Mouse (Mus musculus) kidney, adult 2 months (tissue): Measurements from ENCODE around the gene Fam45a. TPM values are rescaled to one million over a fixed set of nuclear protein-coding genes. Genes with fewer than 3 reads are reported as not detected.

ENCODE experiments used
- DNase-seq: peaks from one replicate; pipeline ENCODE4 v3.0.0; 2021
- H3K27ac ChIP-seq: fragments of 200-500 bp; 2 replicates; pipeline ENCODE4 v1.5.1; 2012; ENCODE audit warnings: low read depth, low read length, control low read depth, inconsistent platforms; ENCODE audit not compliant: insufficient read depth
- H3K27me3 ChIP-seq: fragments of 200-500 bp; replicated peaks from 2 replicates; pipeline ENCODE4 v1.6.1; 2012; ENCODE audit warnings: mild to moderate bottlenecking, moderate library complexity, low read length, inconsistent platforms; ENCODE audit not compliant: control insufficient read depth, insufficient read depth
- H3K36me3 ChIP-seq: fragments of 200-500 bp; 2 replicates; pipeline ENCODE4 v1.6.1; 2012; ENCODE audit warnings: mild to moderate bottlenecking, moderate library complexity, low read length, inconsistent platforms; ENCODE audit not compliant: control insufficient read depth, insufficient read depth
- H3K4me1 ChIP-seq: fragments of 200-500 bp; 2 replicates; pipeline ENCODE4 v1.6.1; 2011; ENCODE audit warnings: low read length; ENCODE audit not compliant: control insufficient read depth, insufficient read depth
- H3K4me3 ChIP-seq: fragments of 200-500 bp; 2 replicates; pipeline ENCODE4 v1.5.1; 2011; ENCODE audit warnings: mild to moderate bottlenecking, low read depth, low read length, control low read depth; ENCODE audit not compliant: insufficient read depth
- CTCF ChIP-seq: fragments of 200-500 bp; conservative IDR thresholded peaks from 2 replicates; pipeline ENCODE4 v1.5.1; 2011; ENCODE audit warnings: low read depth, mild to moderate bottlenecking, control low read depth, low read length, moderate library complexity, mixed read lengths; ENCODE audit not compliant: insufficient read depth, insufficient read length
- POLR2A ChIP-seq: fragments of 200-500 bp; IDR thresholded peaks from one replicate; pipeline ENCODE4 v1.6.1; 2011; ENCODE audit warnings: low read depth, low read length, control low read depth
- WGBS: fragments of 180-500 bp; shearing (Covaris S2); methylation state at CpG from one replicate; pipeline ENCODE4 v1.1.7; 2018; 5-methylcytosine and 5-hydroxymethylcytosine counted together
- polyA plus RNA-seq: library from polyadenylated mRNA; depleted of rRNA; stranded (reverse); fragments of >200 nt; gene quantifications from 2 replicates; pipeline ENCODE4 v1.2.3, GENCODE M21; 2012

Gene Fam45a
- polyA plus RNA-seq, 1 experiment: 17.2 TPM

DNA sequence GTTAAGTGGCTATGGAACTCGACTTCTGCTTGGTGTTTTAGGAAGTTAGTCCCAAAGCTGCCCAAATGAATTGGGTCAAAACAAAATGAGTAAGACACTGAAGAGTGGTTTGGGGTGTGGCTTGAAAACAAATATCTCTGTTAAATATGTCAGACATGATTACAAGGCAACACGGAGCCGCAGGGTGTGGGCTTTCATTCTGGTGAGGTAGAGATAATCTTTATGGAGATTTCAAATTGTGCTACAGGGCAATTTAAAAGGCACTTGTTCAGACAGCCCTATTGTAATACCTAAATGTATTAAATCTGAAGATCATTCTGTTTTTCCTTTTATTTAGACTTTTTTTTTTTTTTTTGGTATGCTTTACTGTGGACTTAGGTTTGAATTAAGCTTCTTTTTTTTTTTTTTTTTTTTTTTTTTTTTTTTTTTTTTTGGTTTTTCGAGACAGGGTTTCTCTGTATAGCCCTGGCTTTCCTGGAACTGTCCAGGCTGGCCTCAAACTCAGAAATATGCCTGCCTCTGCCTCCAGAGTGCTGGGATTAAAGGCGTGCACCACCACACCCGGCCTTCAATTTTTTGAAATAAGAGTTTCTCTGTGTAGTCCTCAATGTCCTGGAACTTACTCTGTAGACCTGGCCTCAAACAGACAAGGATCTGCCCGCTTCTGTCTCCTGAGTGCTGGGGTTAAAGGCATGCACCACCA lies 11.4 kb upstream of the Fam45a start:
- Histone ChIP-seq H3K4me3 (no peak overlapping the region), H3K27ac (no peak overlapping the region), H3K36me3 (no peaks in the 10 kb centered on the region), H3K4me1 (no peaks in the 10 kb centered on the region), H3K27me3 (no peaks in the 10 kb centered on the region)
- DNase-seq: no peak
- TF ChIP-seq POLR2A (no peak), CTCF (no peak)
- WGBS: 74% methylated on average over 7 of the region's 7 CpGs

DNA sequence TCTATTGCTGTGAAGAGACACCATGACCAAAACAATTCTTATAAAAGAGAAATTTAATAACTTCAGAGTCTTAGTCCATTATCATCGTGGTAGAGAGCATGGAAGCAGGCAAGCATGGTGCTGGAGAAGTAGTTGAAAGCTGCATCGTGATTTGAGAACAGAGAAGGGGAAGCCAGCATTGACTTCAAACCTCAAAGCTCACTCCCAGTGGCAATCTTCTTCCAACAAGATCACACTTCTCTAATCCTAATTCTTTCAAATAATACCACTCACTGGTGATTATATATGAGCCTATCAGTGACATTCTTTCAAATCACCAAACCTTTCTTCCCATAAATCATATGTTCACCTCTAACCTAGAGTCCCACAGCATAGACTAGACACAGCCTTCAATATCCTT lies 6.5 kb upstream of the Fam45a start:
- no peaks in the 10 kb centered on the region for H3K36me3 ChIP-seq
- H3K27ac ChIP-seq: no peak overlapping the region
- H3K4me1 ChIP-seq: no peaks in the 10 kb centered on the region
- no peak for DNase-seq
- no peaks in the 10 kb centered on the region; the same call in 1 of the 2 replicates for H3K27me3 ChIP-seq
- H3K4me3 ChIP-seq: no peak overlapping the region
- TF ChIP-seq POLR2A (no peak), CTCF (no peak)
- WGBS: 75% methylated on average over 2 of the region's 2 CpGs

DNA sequence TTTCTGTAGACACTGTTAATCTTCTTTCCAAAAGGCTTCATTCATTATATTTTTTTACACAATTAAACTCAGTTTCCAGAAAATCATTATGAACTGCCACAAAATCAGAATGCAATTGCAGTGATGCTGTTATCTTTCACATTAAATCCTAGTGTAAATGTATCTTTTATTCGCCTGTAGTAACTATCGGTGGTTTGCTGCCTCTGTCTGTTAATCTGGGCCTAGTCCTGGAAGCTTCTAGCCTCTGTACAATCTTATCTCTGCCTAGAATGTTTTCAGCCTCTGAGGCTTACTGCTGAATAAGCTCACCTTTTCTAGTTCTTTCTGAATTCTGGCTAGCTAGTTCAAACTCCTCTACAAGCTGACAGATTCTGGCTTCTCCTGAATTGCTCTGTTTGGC lies 1.5 kb upstream of the Fam45a start:
- WGBS: 99% methylated on average over 2 of the region's 2 CpGs
- DNase-seq: no peak
- 0 out of 2 replicates have a peak, but pooled peaks cover 3% of the 10 kb centered on the region for H3K4me1 ChIP-seq
- H3K27me3 ChIP-seq: no peaks in the 10 kb centered on the region; the same call in 1 of the 2 replicates
- H3K4me3 ChIP-seq: no peak overlapping the region
- no peaks in the 10 kb centered on the region for H3K36me3 ChIP-seq
- TF ChIP-seq CTCF (no peak), POLR2A (no peak)
- no peak overlapping the region for H3K27ac ChIP-seq

DNA sequence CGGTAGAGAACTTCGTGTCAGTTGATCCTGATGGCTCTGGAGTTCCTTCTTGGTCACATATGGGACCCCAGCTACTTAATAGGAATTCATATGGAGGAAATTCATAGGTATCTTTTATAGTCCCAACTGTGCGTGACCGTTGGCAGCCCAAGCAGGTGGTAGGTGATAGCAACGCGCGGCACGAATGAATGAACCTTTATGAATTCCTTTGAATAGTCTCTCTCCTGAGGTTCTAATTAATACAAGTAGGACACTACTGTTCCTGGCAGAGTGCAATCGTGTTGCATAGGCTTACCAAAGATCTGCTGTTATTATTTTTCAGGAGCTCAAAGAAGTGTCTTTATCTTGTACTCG lies 628 bp downstream of the Fam45a start:
- WGBS: 18% methylated on average over 10 of the region's 10 CpGs
- DNase-seq: no peak
- Histone ChIP-seq H3K27ac (no peak overlapping the region), H3K4me1 (0 out of 2 replicates have a peak, but pooled peaks cover 3% of the 10 kb centered on the region), H3K36me3 (peaks cover 2% of the 10 kb centered on the region; the same call in 1 of the 2 replicates), H3K4me3 (peak overlapping the region; percentile 80), H3K27me3 (no peaks in the 10 kb centered on the region; the same call in 1 of the 2 replicates)
- no peak for TF ChIP-seq POLR2A
- no peak for TF ChIP-seq CTCF

DNA sequence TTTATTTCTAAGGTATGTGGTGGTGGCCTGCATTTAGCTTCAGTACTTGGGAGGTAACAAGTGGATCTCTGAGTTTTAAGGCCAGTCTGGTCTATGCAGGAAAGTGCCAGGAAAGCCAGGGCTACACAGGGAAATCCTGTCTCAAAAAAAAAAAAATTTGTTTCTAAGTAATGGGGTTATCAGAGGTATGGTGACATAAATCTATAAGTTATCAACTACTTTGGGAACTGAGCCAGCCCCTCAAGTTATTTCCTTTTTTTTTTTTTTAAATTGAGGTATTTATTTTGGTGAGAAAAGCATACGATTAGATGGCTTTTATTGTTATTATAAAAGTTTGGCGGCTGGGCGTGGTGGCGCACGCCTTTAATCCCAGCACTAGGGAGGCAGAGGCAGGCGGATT lies 1.7 kb downstream of the Fam45a start:
- no peak overlapping the region for H3K4me3 ChIP-seq
- H3K27me3 ChIP-seq: no peaks in the 10 kb centered on the region; the same call in 1 of the 2 replicates
- H3K27ac ChIP-seq: no peak overlapping the region
- no peak for DNase-seq
- 0 out of 2 replicates have a peak, but pooled peaks cover 3% of the 10 kb centered on the region for H3K4me1 ChIP-seq
- 92% methylated on average over 6 of the region's 6 CpGs for WGBS
- H3K36me3 ChIP-seq: peaks cover 2% of the 10 kb centered on the region; the same call in 1 of the 2 replicates
- TF ChIP-seq POLR2A: no peak
- TF ChIP-seq CTCF: no peak

DNA sequence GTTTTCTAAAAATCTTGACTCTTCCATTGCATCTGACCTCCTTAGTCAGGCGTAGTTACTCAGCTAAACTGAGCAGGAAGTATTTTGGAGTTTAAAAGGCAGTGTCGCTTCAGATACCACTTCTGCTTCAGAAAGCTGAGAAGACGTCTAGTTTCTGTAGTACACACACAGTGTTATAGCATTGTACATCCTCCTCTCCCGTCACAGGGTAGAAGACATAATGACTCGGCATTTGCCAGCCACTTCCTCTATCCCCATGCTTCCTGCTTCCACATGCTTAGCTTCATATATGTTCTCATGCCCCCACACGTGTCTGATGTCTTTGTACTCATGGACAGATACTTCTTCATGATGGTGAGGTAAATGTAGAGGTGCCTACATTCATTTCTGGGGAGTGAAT lies 7.3 kb downstream of the Fam45a start:
- Histone ChIP-seq H3K4me3 (no peak overlapping the region), H3K36me3 (peaks cover 9% of the 10 kb centered on the region; the same call in 1 of the 2 replicates), H3K27ac (no peak overlapping the region), H3K27me3 (no peaks in the 10 kb centered on the region), H3K4me1 (no peaks in the 10 kb centered on the region)
- no peak for DNase-seq
- WGBS: 92% methylated on average over 6 of the region's 6 CpGs
- TF ChIP-seq POLR2A: no peak
- no peak for TF ChIP-seq CTCF

DNA sequence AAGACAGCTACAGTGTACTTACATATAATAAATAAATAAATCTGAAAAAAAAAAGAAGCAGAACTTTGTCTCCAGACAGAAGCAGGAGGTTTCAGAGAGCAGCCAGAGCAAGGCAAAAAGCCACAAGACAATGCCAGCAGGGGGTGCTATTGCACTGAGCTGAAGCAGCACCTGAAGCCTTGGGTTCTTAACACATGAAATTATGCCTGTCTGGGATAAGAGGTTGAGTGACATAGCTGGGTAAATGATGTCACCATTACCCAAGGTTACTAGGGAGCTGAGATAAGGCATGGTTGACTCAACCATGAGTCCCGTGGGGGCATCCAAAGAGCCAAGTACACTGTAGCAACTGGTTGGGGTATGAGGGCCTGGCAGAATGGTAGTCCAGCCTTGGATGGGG lies 26.4 kb downstream of the Fam45a start:
- peak; percentile 73 for DNase-seq
- TF ChIP-seq POLR2A (no peak), CTCF (peak; percentile 78)
- Histone ChIP-seq H3K27me3 (no peaks in the 10 kb centered on the region), H3K4me3 (no peak overlapping the region), H3K4me1 (no peaks in the 10 kb centered on the region), H3K36me3 (peaks cover 5% of the 10 kb centered on the region), H3K27ac (no peak overlapping the region)
- WGBS: 83% methylated on average over 1 of the region's 1 CpGs
